Mouse (Mus musculus) retina, embryonic 14.5 days (tissue): ENCODE measurements around the gene Lypd8.

ENCODE experiments used
- DNase-seq: peaks from one replicate; pipeline ENCODE4 v3.0.0-alpha.2; 2015; ENCODE audit warnings: low spot score

The Lypd8 gene

GRCm38 (mm10) chr11:58399985-58400645 is 21.3 kb downstream of the Lypd8 start:
- no peak for DNase-seq

DNA sequence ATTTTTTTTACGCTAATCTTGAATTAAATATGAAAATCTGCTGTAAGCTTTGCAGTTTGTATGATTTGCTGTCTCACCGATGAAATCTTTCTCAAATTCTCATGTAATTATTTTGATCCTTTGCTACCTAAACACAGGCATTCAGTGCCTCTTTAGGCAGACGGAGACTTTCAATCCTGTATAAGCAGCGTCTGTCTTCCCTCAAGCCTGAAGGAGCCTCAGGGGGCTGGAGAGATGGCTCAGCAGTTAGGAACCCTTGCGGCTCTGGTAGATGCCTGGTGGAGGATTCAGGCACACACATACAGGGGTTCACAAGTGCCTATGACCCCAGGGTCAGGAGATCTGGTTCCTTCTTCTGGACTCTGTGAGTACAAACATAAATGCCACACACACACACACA is 21.8 kb downstream of the Lypd8 start:
- DNase-seq = no peak

DNA sequence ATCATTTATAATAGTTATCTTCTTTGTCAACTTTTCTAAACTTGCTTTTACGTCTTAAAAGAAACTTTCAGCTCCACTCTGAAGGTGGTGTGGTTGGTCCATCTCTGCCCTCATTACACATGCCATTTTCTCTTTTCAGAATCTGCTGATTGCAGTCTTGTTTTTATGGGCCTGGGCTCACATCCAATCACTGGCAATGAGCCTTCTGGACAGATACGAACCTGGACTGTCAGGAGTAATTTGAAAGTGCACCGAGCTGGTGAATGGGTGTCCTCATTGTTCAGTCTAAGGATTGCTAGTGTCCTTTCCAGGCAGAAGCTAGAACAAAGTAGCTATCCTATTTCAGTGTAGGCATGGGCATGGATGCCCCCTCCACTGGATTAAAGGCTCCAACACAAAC is 29.2 kb downstream of the Lypd8 start:
- no peak for DNase-seq

DNA sequence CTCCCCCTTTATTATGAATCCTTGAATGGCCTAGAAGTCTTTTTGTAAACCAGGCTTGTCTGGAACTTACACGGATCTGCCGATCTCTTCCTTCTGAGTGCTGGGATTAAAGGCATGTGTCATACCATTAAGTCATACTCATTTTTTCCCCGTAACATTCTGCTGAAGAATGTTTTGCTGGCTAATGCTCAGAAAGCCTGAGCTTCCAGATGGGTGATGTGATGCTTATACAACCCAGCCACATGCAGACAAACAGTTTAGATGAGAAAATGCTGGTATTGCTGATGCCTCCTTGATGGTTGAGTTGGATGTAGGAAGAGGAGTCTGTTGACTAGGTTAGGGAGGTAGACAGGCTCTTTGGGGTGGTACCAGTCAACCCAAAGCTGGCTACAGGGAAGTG is 39.5 kb downstream of the Lypd8 start:
- no peak for DNase-seq

DNA sequence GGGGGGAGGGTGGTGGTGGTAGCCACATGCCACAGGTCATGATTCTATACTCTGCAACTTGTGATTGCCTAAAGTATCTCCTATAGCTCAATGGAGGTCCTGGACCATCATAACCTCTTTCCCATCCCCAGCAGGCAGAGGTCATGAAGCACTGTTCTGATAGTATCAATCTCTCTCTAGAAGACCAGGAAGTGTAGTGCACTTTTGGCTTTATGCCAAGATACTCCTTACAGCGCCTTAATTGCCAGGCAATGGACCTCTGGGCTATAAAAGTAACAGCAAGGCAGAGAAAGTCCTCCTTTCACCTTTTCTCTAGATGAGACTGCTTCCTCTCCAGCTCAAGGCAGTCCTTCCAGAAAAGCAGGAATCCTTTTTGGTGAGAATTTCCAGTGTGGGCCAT is 42.0 kb downstream of the Lypd8 start, which contains the start of gene 1810065E05Rik:
TSS of gene 1810065E05Rik (plus strand) at position 297 of the 400 bp plus-strand sequence.
- DNase-seq = no peak

DNA sequence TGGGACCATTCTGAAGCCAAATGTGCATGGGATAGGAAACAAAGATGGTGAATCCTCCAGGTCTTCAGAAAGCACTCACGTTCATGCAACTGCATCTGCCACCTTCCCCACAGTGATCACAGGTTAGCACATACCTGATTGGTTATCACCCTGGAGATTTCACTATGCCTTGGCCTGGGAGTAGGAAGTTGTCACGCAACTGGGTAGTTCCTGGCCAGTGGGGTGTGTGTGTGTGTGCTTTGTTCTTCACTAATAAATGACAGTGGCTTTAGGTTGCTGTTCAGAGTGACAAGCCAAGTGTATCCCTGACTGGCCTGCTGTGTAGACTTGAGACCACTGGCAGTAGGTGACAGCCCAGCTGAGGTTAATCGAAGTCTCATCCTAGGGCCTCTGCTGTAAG is 53.4 kb downstream of the Lypd8 start, which contains the start of gene Gm12253:
TSS of gene Gm12253 (plus strand) at position 301 of the 400 bp plus-strand sequence.
- DNase-seq = no peak

DNA sequence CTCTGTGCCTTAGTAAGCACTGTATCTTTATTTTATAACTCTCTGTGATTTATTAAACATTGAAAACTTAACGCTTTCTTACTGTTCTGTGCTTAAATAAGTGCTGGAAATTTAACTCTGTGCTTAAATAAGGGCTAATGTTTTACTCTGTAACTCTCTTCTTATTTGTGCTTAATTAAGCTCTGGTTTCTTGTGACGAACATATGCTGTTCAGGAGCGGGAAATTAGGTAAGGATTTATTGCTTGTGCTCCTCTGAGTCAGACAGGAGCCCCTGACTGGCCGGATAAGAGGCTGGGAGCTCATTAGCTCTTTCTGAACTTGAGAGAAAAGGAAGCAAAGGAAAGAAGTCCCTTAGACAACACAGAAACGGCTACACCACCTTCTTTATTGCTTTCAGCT is 59.0 kb downstream of the Lypd8 start:
- DNase-seq = no peak
